Mouse (Mus musculus): ENCODE results near the gene Tmem141.

- TF ChIP-seq CTCF (IDR thresholded peaks at IDR 0.05; ENCODE audit: low read depth) = peak; percentile 21; the same call in 1 of the 2 replicates
- TF ChIP-seq EP300 (IDR thresholded peaks at IDR 0.05; ENCODE audit: low read depth) = no peak
Observed at GRCm38 (mm10) chr2:25634046-25634445, 12.2 kb upstream of the Tmem141 start.

All from liver, embryonic 14.5 days (tissue).